Mouse (Mus musculus) spleen, adult 18-20 months (tissue): ENCODE results near the gene Krt15.

Experiments
- DNase-seq, 2 experiments: peaks; one replicate each; pipeline ENCODE4 v3.0.0; 2022; ENCODE audit warnings: mixed read lengths in 2 of 2

The Krt15 gene

DNA sequence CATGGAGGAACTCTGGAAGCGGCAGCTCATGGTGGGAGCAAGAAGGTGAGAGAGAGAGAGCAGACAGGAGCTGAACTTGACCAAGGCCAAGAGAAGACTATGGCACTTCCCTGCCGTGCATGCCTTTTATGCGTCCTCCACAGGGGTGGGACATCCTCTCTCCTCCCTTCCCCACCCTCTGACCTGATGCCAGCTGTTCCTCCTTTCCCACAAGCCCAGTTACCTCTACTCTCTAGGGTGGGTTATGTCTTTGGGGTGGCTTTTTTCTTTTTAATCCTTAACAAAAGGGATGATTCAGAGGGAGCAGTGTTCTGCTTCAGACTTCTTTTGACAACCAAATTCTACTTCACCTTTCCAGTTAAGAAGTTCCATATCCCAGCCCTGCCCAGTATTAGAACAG is 14.3 kb downstream of the Krt15 start, which contains the start of gene Krt13:
TSS of gene Krt13 (minus strand) at position 101 of the 400 bp plus-strand sequence.
- DNase-seq = no peak

DNA sequence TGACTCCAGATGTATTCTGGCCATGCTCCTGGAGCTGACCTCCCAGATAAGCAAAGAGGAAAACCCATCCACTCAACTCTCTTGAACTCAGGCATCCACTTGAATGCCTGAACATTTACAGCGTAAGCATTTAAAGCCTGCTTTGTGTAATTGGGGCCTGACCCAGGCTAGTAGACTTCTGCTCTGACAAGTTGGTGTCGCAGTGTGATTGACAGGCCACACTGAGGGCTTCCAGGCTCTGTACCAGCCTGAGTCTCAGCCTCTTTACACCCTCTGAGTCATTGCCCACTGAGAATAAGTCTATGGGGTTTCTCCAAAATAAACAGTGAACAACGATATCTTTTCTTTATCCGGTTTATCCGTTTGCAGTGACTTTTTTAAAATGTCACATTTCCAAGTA is 15.4 kb downstream of the Krt15 start:
- DNase-seq = no peak

DNA sequence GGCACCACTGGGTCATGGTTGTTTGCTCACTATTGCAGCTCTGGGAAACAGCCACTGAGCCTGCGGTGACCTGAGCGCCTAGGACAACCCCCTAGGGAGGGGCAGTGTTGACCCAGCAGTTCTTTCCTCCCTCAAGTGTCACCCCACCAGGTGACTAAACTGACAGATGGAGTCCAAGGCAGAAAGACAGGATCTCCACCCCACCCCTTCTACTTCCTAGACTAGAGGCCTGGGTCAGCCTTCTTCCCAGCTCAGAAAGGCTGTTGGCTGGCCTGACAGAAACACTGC is 22.0 kb downstream of the Krt15 start:
- DNase-seq = no peak

DNA sequence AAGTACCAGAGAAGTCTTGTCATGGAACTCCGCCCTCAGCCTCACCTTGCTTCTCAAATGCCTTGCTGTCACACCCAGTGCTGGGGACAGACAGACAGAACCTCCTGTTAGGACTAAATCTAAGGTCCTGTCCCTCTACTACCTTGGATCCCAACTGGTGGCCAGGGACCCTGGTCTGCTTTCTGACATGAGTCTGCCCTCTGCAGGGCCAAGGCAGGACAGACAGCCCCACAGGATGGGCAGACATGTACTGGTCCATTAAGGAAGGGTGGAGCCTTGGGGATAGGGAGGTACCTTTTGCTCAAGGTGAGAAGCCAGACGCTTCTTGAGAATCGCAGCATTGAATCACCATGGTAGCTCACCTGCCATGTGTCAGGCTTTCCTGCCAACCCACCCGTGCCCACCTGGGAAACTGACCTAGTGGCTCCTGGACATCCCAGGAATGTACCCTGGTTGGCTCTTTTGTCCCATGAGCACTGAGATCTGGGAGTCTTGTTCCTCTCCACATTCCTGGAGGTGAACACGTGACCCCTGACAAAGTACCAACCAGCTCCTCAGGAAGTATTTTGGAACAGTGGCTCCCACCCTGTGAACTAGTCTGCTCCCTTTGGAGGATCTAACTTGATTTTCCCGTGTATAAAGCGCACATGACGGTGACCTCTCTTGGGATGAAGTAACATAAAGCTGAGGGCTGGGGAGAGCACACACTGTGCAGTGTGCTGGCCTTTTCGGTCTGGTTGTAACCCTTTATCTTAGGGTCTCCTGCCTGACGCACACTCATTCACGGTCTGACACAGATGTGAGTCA is 22.6 kb downstream of the Krt15 start:
- no peak for DNase-seq

DNA sequence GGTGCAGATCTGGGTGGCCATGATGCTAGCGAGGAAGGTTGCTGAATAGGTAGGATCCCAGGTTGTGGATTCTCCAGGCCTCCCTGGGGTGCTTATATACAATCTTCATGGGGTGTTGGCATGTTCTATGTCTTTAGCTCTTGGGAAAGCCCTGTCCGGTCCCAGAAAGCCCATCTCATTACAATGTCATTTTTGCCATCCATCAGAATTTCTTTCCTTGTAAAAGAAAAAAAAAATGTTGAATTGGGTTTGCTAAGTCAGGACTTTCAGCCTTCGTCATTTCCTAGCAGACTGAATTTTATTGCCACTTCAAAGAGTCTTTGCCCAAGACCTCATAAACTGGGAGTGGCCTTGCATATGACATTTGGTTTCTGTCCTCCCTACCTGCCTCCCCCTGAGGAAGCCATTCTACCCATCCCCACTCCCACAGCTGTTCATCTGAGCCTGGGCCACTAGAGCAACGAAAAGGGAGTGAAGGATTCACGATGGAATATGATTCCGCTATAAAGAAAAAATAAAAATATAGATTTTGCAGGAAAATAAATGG is 30.1 kb downstream of the Krt15 start, which contains the start of gene Krt36:
TSS of gene Krt36 (minus strand) at position 51 of the 547 bp plus-strand sequence.
- DNase-seq = no peak

DNA sequence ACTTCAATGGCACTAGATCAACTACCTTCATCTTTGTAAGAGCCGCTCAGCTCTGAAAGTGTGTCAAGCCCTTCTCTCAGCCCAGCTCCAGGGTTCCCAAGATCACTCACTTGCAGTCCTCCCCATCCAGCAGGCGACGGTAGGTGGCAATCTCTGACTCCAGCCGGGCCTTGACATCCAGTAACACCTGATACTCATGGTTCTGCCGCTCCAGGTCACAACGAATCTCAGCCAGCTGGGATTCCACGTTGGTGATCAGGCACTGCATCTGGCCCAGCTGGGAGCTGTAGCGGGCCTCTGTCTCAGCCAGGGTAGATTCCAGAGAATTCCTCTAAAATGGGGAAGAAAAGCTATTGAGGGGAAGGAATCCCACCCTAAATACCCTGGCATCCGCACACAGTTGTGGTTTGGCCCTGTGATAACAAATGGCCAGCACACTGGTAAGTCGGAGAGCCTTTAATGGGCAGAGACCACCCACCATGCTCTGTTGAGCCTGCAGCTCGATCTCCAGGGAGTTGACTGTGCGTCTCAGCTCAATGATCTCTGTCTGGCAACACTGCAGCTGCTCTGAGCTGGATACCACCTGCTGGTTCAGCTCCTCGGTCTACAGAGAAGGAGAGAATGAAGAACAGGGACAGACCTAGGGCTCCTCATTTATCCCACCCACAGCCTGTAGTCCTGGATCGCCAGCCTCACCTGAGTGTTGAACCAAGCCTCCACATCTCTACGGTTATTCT is 32.9 kb downstream of the Krt15 start:
- no peak for DNase-seq

DNA sequence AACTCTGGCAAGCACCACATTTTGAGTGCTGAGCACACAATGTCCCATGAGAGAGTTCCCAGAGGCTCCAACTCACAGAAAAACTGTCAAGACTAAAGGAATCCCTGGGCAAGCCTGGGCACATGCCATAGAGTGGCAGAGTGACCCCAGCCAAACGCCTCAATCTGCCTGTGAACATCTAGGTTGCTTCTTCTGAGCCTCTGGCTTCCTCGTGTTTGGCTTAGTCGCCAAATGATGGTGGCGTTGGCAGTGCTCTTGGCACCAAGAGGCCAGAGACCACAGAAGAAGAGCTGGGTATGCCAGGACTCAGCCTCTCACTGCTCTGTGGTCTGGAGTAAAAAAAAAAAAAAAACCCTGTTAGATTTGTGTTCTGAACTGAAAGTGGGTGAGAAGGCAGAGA is 35.3 kb downstream of the Krt15 start:
- DNase-seq = no peak

DNA sequence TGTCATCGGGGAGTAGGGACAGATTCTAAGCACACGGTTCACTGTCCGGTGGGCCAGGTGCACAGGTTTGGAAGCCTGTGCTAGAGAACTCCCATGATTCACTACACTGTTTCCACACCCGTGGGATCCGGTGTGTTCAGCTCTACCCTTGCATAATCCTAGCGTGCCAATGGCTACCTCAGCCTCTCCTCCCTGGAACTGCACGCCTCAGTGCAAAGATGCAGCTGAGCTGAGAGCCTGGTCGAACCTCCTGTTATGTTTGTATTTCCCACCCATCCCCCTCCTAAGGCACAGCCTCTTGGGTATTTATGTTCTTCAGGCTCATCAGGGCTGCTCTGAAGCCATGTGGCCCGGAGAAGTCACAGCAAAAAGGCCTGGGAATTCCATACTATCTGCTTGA is 37.9 kb downstream of the Krt15 start:
- no peak for DNase-seq

DNA sequence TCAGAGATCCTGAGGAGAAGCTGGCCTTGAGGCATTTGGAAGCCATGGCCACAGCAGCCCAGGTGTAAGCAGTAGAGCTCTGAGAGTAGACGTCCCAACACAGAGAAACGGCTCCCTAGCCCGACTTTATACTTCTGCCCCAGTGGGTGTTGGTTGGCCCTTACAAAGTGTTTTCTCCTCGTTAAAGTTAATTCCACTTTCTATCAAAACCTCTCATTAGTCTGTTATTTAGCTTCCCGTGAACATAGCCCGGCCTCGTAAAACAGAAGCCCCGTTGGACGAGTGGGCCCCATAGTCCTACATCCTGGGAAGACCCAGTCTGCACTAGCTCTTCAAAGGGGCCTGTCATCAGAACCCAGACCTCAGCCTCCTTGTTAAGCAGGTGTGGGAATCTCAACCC is 39.6 kb downstream of the Krt15 start, which contains the start of gene Krt35:
TSS of gene Krt35 (minus strand) at position 101 of the 400 bp plus-strand sequence.
- no peak for DNase-seq

DNA sequence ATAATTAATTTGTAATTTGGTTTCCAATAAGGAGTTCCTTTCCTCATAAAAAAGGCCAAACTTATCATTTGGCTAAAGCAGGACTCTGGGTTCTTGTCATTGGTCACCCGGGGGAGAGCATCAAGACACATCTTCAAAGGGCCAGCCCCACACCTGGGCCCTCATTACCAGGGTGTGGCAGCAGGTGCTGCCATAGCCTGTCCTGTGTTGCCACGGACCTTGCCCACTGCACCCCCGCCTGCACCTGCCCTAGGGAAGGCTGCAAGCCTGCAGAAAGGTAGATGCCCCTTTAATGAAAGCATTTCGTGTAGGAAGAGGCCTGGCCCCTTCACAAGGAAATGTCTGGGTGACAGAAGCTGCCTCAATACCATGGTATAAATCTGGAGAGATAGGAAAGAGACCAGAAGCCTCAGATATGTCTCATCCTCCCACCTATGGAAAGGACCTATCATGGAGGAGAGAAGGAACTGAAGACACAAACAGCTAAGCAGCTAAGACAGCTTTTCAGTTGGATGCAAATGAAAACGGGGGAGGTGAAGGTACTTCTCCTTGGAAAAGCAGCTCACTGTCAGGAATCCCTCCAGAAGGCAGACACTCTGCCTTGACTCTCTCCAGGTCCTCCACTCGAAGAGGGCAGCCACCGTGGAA is 47.2 kb downstream of the Krt15 start:
- no peak for DNase-seq

DNA sequence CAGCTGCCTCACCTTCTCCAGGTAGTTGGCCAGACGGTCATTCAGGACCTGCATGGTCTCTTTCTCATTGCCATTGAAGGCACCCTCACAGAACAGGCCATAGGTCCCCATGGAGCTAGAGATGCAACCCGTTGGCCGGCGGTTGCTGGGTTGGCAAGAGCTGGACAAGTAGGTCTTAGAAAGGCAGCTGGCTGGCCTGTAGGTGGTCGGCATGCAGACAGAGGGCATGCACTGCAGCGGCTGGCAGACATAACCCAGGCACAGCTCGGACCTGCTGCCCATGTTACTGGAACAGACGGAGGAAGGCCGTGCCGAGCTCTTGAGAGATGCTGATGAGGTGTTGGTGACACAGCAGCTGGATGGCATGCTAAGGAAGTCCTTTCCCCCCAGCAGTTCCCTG is 47.9 kb downstream of the Krt15 start, which contains the start of gene Krt32:
TSS of gene Krt32 (minus strand) at position 366 of the 400 bp plus-strand sequence.
- no peak for DNase-seq
